Mouse (Mus musculus) CH12.LX (cell line): ENCODE measurements around the gene Asphd2. TPM values are rescaled to one million over a fixed set of nuclear protein-coding genes. Genes with fewer than 3 reads are reported as not detected.

ENCODE experiments used
- DNase-seq: peaks from one replicate; pipeline ENCODE4 v3.0.0-alpha.2; 2013; ENCODE audit errors: extremely low read depth
- H3K27ac ChIP-seq: 2 replicates; pipeline ENCODE4 v1.5.1; 2012; ENCODE audit warnings: low read depth, mild to moderate bottlenecking, control low read depth, moderate library complexity; ENCODE audit not compliant: insufficient read depth
- H3K27me3 ChIP-seq: replicated peaks from 2 replicates; pipeline ENCODE3; 2012; ENCODE audit warnings: inconsistent platforms
- H3K36me3 ChIP-seq, 2 experiments: replicated peaks in 1 of 2; 2 replicates each; pipeline versions ENCODE3 to v1.6.1; 2012; ENCODE audit warnings: inconsistent platforms in 1 of 2, low read length in 1 of 2, mild to moderate bottlenecking in 1 of 2, mixed read lengths in 1 of 2, moderate library complexity in 1 of 2; ENCODE audit not compliant: control insufficient read depth in 1 of 2, insufficient read depth in 1 of 2
- H3K4me1 ChIP-seq, 2 experiments: 2 replicates each; pipeline ENCODE4 v1.6.1; 2012; ENCODE audit warnings: inconsistent platforms in 1 of 2, moderate library complexity in 1 of 2; ENCODE audit not compliant: insufficient read depth in 2 of 2, control insufficient read depth in 1 of 2
- H3K4me2 ChIP-seq: 2 replicates; pipeline ENCODE4 v1.6.1; 2012; ENCODE audit warnings: low read depth, mild to moderate bottlenecking, control low read depth; ENCODE audit not compliant: poor library complexity, insufficient read depth, severe bottlenecking
- H3K4me3 ChIP-seq, 3 experiments: fragments of 150-350 bp in 1 of 3; sonication (generic) in 1 of 3; replicated peaks in 1 of 3; 2 replicates each; pipeline versions ENCODE3 to v1.5.1; 2011 to 2012; ENCODE audit warnings: low read depth in 2 of 3, low read length in 2 of 3, mild to moderate bottlenecking in 2 of 3, moderate library complexity in 2 of 3, control low read depth in 1 of 3, improper control_type of control experiment in 1 of 3, inconsistent platforms in 1 of 3, mixed read lengths in 1 of 3; ENCODE audit not compliant: poor library complexity in 1 of 3
- H3K79me2 ChIP-seq: replicated peaks from 2 replicates; pipeline ENCODE4 v1.6.1; 2012; ENCODE audit warnings: mild to moderate bottlenecking, moderate library complexity; ENCODE audit not compliant: control insufficient read depth, poor library complexity, insufficient read depth, severe bottlenecking; ENCODE audit errors: extremely low read depth
- H3K9ac ChIP-seq: 2 replicates; pipeline ENCODE4 v1.6.1; 2012; ENCODE audit warnings: low read depth, mild to moderate bottlenecking, control low read depth, moderate library complexity; ENCODE audit not compliant: insufficient read depth
- H3K9me3 ChIP-seq: replicated peaks from 2 replicates; pipeline ENCODE3; 2012; ENCODE audit warnings: low read length, inconsistent platforms, mixed read lengths
- CTCF ChIP-seq, 2 experiments: IDR thresholded peaks in 1 of 2; conservative IDR thresholded peaks in 1 of 2; 2 replicates each; pipeline ENCODE4 v1.5.1; 2011 to 2012; ENCODE audit warnings: low read depth in 2 of 2, low read length in 2 of 2, improper control_type of control experiment in 1 of 2, inconsistent platforms in 1 of 2, mild to moderate bottlenecking in 1 of 2, moderate library complexity in 1 of 2
- GABPA ChIP-seq: IDR thresholded peaks from 2 replicates; pipeline ENCODE4 v1.6.1; 2012; ENCODE audit warnings: low read depth, low read length, improper control_type of control experiment, inconsistent platforms; ENCODE audit not compliant: insufficient replicate concordance
- MAFK ChIP-seq: IDR thresholded peaks from 2 replicates; pipeline ENCODE4 v1.6.1; 2011; ENCODE audit warnings: low read length, improper control_type of control experiment; ENCODE audit not compliant: insufficient replicate concordance
- MXI1 ChIP-seq: IDR thresholded peaks from 2 replicates; pipeline ENCODE4 v1.6.1; 2011; ENCODE audit warnings: mild to moderate bottlenecking, low read depth, low read length, improper control_type of control experiment
- RAD21 ChIP-seq: IDR thresholded peaks from 2 replicates; pipeline ENCODE4 v1.6.1; 2011; ENCODE audit warnings: low read depth, mild to moderate bottlenecking, low read length, improper control_type of control experiment, moderate library complexity
- SMC3 ChIP-seq: IDR thresholded peaks from 2 replicates; pipeline ENCODE4 v1.6.1; 2011; ENCODE audit warnings: low read depth, low read length, improper control_type of control experiment
- ZNF384 ChIP-seq: IDR thresholded peaks from 2 replicates; pipeline ENCODE4 v1.6.1; 2012; ENCODE audit warnings: low read depth, low read length, improper control_type of control experiment, inconsistent platforms
- dilution Hi-C: fragments of 300-500 bp; cut with MboI; formaldehyde crosslinking; loops from 2 replicates; pipeline ENCODE4 v1.14.3; 2020; ENCODE audit warnings: low sequenced_read_pairs; ENCODE audit not compliant: extremely low pct_unique_long_range_greater_than_20kb, extremely low pct_ligation_motif_present
- in situ Hi-C: fragments of 300-500 bp; cut with MboI; formaldehyde crosslinking; loops from 3 replicates; pipeline ENCODE4 v1.14.3; 2019; ENCODE audit warnings: low sequenced_read_pairs, low pct_ligation_motif_present, low pct_unique_long_range_greater_than_20kb, mixed read lengths
- polyA plus RNA-seq: library from polyadenylated mRNA; unstranded; fragments of >175 nt; gene quantifications from 2 replicates; pipeline ENCODE4 v1.2.1, GENCODE M21; 2012; ENCODE audit warnings: low read depth; ENCODE audit not compliant: insufficient read length
- total RNA-seq, 2 experiments: library from RNA; depleted of rRNA; stranded (reverse); fragments of 300-350 nt in 1 of 2; fragments of >200 nt in 1 of 2; gene quantifications; 2 replicates each; pipeline ENCODE4 v1.2.3; 2012 to 2014

Asphd2 gene
- total and polyA plus RNA-seq, 3 experiments, result not detected

GRCm38 (mm10) chr5:112339215-112339614 lies 55.5 kb downstream of the Asphd2 start:
- no peak for DNase-seq
- H3K4me1 ChIP-seq, result peaks cover 4 to 25% of the 10 kb centered on the region in 2 experiments; a peak in 2 of 4 replicates
- in situ Hi-C loops (no loop called here), dilution Hi-C loops (no loop called here)
- H3K27me3 ChIP-seq, result no peaks in the 10 kb centered on the region
- no peak overlapping the region for H3K4me2 ChIP-seq
- peaks cover 7% of the 10 kb centered on the region for H3K79me2 ChIP-seq
- no peaks in the 10 kb centered on the region for H3K9me3 ChIP-seq
- H3K36me3 ChIP-seq, result peaks cover 52 to 66% of the 10 kb centered on the region in 2 experiments
- H3K9ac ChIP-seq, result no peak overlapping the region
- no peak for TF ChIP-seq MAFK
- TF ChIP-seq ZNF384, result peak; percentile 42; the same call in 1 of the 2 replicates
- TF ChIP-seq CTCF (conservative IDR thresholded peaks at IDR 0.05 in 1 of 2, IDR thresholded peaks at IDR 0.05 in 1 of 2; ENCODE audit: low read depth in 2 of 2, low read length in 2 of 2), result 0 out of 4 replicates have a peak, but pooled peaks of 1 of the 2 experiments have one; percentile 0
- H3K27ac ChIP-seq, result no peak overlapping the region
- H3K4me3 ChIP-seq, result no peak overlapping the region

GRCm38 (mm10) chr5:112337004-112337403 lies 57.7 kb downstream of the Asphd2 start:
- Histone ChIP-seq H3K27ac (no peak overlapping the region), H3K27me3 (no peaks in the 10 kb centered on the region), H3K36me3 (peaks cover 74 to 88% of the 10 kb centered on the region in 2 experiments), H3K9ac (no peak overlapping the region), H3K9me3 (no peaks in the 10 kb centered on the region), H3K79me2 (no peaks in the 10 kb centered on the region; the same call in 1 of the 2 replicates), H3K4me1 (peaks cover 2 to 13% of the 10 kb centered on the region in 2 experiments; a peak in 2 of 4 replicates), H3K4me2 (no peak overlapping the region), H3K4me3 (no peak overlapping the region)
- TF ChIP-seq MXI1, result no peak
- dilution Hi-C loops, result no loop called here
- DNase-seq, result no peak
- in situ Hi-C loops, result no loop called here

- Histone ChIP-seq H3K36me3 (peaks cover 89 to 96% of the 10 kb centered on the region in 2 experiments), H3K27me3 (no peaks in the 10 kb centered on the region), H3K27ac (no peak overlapping the region), H3K4me2 (no peak overlapping the region), H3K4me1 (no peaks in the 10 kb centered on the region), H3K9ac (no peak overlapping the region), H3K4me3 (no peak overlapping the region), H3K9me3 (no peaks in the 10 kb centered on the region), H3K79me2 (no peaks in the 10 kb centered on the region)
- dilution Hi-C loops, result no loop called here
- no peak for DNase-seq
- TF ChIP-seq SMC3 (peak; percentile 76), CTCF (conservative IDR thresholded peaks at IDR 0.05 in 1 of 2, IDR thresholded peaks at IDR 0.05 in 1 of 2; ENCODE audit: low read depth in 2 of 2, low read length in 2 of 2) (peak; percentile 41 to 79; a peak in 2 of 4 replicates), GABPA (no peak), RAD21 (peak; percentile 76)
- in situ Hi-C loops, result no loop called here
Measured at GRCm38 (mm10) chr5:112335473-112335872, 59.2 kb downstream of the Asphd2 start.

Other genes starting within 250 kb of the Asphd2 start
- gene Cryba4, start 142.3 kb downstream of the Asphd2 start, total RNA-seq (2012; rRNA removed), result 0.25 TPM in 1 of 2 replicates, not detected in the other
- not detected in 2 replicates for gene Cryba4, start 142.3 kb downstream of the Asphd2 start, total RNA-seq (2014; rRNA removed)
- not detected in 2 replicates for gene Cryba4, start 142.3 kb downstream of the Asphd2 start, polyA plus RNA-seq
- not detected in 2 replicates for gene Crybb1, start 139.1 kb downstream of the Asphd2 start, total RNA-seq (2012; rRNA removed)
- gene Crybb1, start 139.1 kb downstream of the Asphd2 start, total RNA-seq (2014; rRNA removed), result not detected in 2 replicates
- gene Crybb1, start 139.1 kb downstream of the Asphd2 start, polyA plus RNA-seq, result not detected in 2 replicates
- 20.6 and 20.7 TPM in 2 replicates for gene Tpst2, start 118.2 kb downstream of the Asphd2 start, total RNA-seq (2012; rRNA removed)
- 12.6 and 13.3 TPM in 2 replicates for gene Tpst2, start 118.2 kb downstream of the Asphd2 start, total RNA-seq (2014; rRNA removed)
- gene Tpst2, start 118.2 kb downstream of the Asphd2 start, polyA plus RNA-seq, result 10.8 and 15.6 TPM in 2 replicates
- gene Tfip11, start 68.5 kb downstream of the Asphd2 start, total RNA-seq (2012; rRNA removed), result 23.8 and 29.0 TPM in 2 replicates
- gene Tfip11, start 68.5 kb downstream of the Asphd2 start, total RNA-seq (2014; rRNA removed), result 6.6 and 8.8 TPM in 2 replicates
- gene Tfip11, start 68.5 kb downstream of the Asphd2 start, polyA plus RNA-seq, result 28.6 and 31.7 TPM in 2 replicates
- 22.3 and 23.7 TPM in 2 replicates for gene Srrd, start 51.8 kb downstream of the Asphd2 start, total RNA-seq (2012; rRNA removed)
- 31.7 and 32.7 TPM in 2 replicates for gene Srrd, start 51.8 kb downstream of the Asphd2 start, total RNA-seq (2014; rRNA removed)
- gene Srrd, start 51.8 kb downstream of the Asphd2 start, polyA plus RNA-seq, result 23.4 and 27.1 TPM in 2 replicates
- gene Hps4, start 51.8 kb downstream of the Asphd2 start, total RNA-seq (2012; rRNA removed), result 22.5 and 23.0 TPM in 2 replicates
- gene Hps4, start 51.8 kb downstream of the Asphd2 start, total RNA-seq (2014; rRNA removed), result 9.5 and 10.0 TPM in 2 replicates
- 13.9 and 18.3 TPM in 2 replicates for gene Hps4, start 51.8 kb downstream of the Asphd2 start, polyA plus RNA-seq
- gene Gm6583, start 38.8 kb downstream of the Asphd2 start, total RNA-seq (2012; rRNA removed), result not detected in 2 replicates
- not detected in 2 replicates for gene Gm6583, start 38.8 kb downstream of the Asphd2 start, total RNA-seq (2014; rRNA removed)
- not detected in 2 replicates for gene Gm6583, start 38.8 kb downstream of the Asphd2 start, polyA plus RNA-seq
- not detected in 2 replicates for gene Gm6588, start 54.6 kb upstream of the Asphd2 start, total RNA-seq (2012; rRNA removed)
- not detected in 2 replicates for gene Gm6588, start 54.6 kb upstream of the Asphd2 start, total RNA-seq (2014; rRNA removed)
- gene Gm6588, start 54.6 kb upstream of the Asphd2 start, polyA plus RNA-seq, result not detected in 2 replicates
- not detected in 2 replicates for gene Sez6l, start 182.3 kb upstream of the Asphd2 start, total RNA-seq (2012; rRNA removed)
- not detected in 2 replicates for gene Sez6l, start 182.3 kb upstream of the Asphd2 start, total RNA-seq (2014; rRNA removed)
- gene Sez6l, start 182.3 kb upstream of the Asphd2 start, polyA plus RNA-seq, result not detected in 2 replicates